Mouse (Mus musculus) thymus, postnatal 36 days (tissue): ENCODE results near the gene Nup210.
A peak's percentile ranks its signal among the peaks of the same experiment; 100 is the strongest.

Experiments used
- DNase-seq, 2 experiments: peaks; one replicate each; pipeline ENCODE4 v3.0.0; 2022; ENCODE audit warnings: mixed read lengths in 2 of 2

Gene Nup210

DNA sequence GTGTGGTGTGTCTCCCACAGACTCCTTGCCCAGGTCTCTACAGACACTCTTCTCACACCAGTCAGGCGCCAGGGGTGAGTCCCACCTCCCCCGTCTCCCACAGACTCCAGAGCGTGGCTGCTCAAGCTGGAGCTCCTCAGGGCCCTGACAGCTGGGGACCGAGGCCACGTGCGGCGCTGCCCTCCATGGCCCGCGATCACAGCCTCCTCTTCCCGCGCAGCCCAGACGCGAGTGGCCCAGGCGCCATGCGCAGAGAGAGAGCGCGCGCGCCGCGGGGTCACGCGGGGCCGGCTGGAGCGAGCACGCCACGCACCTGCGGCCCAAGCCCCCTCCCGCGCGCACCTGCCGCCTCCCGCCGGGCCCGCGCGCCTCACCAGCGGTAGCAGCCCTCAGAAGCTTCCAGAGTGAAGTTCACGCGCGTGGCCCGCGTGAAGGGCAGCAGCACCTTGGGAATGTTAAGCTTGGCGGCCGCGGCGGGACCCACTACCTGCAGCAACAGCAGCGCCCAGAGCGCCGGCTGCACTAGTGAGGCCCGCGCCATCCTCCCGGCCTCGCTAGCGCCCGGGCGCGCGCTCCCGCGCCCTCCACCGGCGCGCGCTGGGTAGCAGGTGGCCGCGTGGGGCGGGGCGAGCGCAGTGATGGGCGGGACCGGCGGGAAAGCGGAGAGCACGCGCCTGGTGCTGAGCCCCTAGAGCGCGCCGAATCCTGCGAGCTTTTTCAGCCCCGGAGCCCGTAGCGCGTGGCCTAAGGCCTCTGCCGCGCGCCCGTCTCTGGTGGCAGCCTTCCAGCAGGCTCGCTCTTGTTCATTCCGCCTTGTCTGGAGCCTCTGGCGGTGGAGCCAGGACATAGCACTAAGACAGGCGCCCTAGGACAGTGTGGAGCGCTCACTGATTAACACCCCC, at the start of gene Nup210:
TSS of gene Nup210 (minus strand) at position 586 of the 902 bp plus-strand sequence.
- peak; percentile 97 for DNase-seq

DNA sequence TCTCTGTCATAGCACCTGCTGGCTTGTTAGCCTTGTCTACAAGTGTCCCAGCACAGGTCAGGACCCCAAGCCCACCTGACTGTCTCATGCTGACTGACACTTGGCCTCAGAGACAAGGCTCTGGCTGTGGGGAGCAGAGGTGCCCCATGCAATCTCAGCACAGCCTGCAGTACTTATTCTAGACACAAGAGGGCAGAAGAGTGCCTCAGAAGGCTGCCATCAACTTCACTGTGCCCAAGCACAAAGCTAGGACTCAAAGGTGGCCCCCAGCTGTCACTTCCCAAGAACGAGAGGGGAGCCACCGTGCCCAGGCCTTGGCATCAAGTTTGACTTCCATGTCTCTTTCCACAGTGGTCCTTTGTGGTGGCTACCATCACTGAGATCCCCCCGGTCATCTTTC, 48.6 kb upstream of the Nup210 start:
- DNase-seq, result peak; percentile 58 to 68

DNA sequence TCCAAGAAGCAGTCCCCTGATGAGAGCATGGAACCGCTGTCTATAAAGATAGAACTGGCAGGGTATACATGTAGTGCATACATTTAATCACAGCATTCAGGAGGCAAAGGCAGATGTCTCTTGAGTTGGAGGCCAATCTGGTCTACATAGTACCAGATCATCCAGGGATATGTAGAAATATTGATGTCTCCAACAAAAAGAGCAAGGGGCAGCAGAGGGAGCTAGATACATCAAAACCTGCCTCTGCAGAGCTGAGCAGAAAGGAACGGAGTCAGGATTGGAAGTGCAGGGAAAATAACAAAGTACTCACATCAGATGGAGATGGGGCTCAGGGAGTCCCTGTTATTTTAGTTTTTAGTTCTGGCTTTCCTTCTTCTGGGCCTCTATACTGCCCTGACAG, 48.0 kb upstream of the Nup210 start:
- DNase-seq, result no peak

DNA sequence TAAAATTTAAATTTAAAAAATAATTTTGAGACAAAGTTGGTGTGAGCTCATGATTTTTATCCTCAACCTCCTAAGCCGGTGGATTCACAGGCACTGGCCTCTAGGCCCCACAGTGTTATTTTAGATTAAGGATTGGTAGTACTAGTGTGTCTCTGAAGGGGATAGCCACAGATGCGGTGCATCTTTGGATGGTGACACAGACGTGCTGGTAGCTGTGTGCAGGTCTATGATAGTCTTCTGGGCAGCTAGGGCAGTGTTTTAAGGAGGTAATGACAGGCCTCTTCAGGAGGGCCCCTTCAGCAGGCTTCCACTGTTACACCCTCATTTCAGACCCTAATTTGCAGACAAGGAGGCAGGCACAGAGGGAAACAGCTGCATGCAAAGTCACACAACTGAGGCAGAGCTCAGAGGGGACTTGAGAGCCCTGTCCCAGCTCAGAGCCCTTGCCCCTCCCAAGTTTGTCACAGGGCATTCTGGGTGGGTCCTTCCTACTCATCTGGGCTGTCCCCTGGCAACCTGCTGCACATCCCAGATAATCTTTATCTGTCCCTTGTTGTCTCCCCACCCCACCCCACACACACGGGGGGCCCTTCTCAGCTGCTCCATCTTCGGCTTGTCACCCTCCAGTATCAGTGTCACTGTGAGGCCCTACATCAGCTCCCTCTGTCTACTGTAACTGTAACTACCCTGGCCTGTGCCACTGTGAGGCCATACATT, 46.7 kb upstream of the Nup210 start:
- DNase-seq, result no peak

DNA sequence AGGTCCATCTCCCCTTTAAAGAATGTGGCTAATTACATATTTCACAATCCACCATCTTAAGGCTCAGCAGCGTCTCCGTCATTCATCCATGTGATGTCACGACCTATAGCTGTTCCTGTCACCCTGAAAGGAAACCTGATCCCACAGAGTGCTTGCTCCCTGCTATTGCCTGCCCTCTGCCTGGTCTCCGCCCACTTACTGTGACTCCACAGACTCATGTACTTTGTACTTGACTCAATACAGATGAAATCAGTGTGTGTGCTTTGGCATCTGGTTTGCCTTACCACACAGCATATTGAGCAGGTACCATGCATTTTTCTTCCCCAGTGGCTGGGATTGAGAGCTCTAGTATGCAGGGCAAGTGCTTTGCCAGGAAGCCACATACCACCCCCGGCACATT, 45.7 kb upstream of the Nup210 start:
- DNase-seq, result no peak

DNA sequence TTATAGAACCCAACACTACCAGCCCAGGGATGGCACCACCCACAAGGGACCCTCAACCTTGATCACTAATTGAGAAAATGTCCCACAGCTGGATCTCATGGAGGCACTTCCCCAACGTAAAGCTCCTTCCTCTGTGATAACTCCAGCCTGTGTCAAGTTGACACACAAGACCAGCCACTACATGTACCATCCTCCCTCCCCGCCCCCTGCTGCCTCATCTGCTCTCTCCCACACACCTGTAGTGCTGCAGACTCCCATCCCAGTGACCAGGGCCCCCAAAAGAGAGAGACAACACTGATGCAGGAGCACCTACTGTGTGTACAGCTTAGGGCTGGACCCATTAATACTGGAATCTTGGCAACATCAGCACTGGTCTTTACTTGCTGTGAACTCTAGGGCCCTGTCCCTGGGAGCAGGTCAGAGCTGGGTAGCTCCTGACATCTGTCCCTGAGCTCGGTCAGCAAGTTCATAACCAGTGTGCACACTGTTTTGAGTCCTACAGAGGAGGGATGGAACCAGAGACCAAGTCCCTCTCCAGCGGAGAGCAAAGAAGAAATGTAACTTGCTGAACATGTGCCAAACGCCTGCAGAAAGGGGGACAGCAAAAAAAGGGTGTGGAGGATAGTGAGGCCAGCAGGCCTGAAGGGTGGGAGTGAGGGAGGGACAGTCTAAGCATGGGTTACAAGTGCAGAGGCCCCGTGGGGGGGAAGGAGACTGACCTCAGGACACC, 45.0 kb upstream of the Nup210 start:
- DNase-seq, result no peak

DNA sequence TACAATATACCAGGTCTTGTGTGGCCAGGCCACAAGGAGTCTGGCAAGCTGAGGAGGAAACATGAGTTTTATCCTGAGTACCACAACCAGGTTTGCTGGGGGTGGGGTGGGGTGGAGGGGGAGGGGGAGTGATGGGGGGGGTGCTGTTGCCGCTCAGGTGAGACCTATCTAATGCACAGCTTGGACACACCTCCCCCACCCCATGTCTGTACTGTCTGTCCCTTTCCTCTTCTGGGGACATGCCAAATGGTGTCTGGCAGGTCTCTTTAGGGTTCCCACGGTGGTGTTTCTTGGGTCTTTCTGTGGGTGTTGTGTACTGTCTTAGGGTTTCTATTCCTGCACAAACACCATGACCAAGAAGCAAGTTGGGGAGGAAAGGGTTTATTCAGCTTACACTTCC, 44.3 kb upstream of the Nup210 start:
- DNase-seq, result no peak

DNA sequence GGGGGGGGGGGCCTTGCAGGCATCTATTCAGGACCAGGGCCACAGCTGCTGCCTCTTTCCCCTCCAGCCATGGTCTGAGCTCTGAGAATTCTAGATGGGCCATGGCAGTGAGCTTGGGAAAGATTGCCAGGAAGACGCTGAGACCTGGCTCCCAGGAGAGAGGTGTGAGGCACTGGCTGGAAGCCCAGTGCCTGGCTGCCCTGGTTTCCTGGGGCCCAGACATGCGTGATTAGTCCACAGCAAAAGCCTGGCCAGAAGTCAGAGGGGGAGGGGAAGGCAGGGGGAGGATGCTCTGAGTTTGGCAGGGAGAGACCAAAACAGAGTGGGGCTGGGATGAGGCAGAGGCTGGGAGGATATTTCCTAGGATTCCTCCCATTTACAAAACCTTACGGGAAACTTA, 43.8 kb upstream of the Nup210 start:
- DNase-seq, result no peak

DNA sequence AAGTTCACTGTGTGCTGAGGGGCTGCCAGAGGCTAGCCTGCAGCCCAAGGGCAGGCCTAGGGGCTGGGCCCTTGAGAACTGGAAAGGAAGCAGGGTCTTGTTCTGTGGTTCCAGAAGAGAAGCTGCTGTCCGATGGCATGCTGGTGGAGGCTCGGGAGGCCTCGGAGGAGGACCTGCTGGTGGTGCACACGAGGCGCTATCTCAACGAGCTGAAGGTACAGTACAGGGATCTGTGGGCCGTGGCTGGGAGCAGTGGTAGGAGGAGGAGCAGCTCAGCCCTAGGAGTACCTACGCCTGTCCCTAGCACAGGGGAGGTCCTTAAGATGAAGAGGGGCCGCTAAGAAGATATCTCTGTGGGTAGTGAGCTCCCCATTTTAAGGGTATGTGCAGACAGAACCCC, 42.4 kb upstream of the Nup210 start:
- DNase-seq, result no peak

DNA sequence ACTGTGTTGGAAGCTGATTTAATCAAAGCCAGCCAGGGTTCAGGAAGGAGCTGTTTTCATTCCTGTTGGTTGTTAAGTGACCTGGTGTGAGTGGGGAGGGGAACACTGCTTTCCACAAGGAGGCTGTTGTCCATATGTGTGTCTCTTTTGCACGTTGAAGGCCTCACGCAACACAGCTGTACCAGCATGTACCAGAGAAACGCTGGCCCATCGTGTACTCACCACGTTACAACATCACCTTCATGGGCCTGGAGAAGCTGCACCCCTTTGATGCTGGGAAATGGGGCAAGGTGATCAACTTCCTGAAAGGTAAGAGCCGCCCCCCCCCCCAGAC, 40.6 kb upstream of the Nup210 start:
- DNase-seq, result no peak

DNA sequence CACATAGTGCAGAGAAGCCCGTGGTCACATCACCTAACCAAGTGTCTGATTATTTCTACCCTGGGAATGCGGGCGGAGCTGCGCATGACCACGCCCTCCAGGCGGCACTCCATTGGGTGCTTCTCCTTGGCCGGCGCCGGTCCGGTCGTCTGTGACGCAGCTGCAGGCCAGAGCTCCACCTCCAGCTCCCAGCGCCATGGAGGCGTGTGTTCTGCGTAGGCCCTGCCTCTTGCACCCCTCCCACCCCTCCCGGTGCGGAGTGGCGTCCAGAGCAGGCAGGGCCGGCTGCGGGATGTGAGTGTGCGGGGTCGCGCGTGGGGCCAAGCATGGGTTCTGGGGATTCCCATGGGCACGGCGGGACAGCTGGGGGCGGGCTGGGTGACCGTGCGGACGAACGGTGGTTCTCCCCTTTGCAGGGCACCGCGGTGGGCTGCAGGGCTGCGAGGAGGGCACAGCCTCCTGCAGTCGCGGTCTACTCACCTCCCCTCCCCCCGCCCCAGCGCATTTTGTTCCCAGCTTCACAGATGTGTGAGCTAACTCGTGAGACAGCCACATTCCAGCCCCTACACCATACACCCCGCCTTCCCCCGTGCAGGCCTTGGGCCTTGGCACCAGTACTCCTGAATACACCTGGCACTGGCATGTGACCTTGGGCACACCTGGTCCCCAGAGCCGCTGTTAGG, 40.1 kb upstream of the Nup210 start, which contains the start of gene Hdac11:
TSS of gene Hdac11 (plus strand) at position 112 of the 683 bp plus-strand sequence.
- DNase-seq, result peak; percentile 60 to 72

DNA sequence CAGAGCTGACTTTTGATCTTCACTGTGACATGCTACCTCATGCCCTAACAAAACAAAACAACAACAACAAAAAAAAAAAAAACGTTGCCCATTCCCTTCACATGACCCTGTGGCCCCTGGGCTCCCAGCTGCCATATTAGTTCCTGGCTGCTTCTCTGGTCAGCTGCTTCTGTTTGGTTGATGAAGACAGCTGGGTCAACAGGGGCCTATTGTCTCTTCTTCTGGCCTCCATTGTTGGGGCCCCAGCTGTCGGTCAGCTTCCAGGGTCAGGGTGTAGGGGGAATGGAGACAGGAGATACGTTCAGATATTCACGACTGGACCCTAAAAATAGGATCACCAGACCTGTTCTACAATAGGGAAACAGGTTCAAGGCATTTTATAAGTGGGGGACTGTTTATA, 39.4 kb upstream of the Nup210 start:
- no peak for DNase-seq

DNA sequence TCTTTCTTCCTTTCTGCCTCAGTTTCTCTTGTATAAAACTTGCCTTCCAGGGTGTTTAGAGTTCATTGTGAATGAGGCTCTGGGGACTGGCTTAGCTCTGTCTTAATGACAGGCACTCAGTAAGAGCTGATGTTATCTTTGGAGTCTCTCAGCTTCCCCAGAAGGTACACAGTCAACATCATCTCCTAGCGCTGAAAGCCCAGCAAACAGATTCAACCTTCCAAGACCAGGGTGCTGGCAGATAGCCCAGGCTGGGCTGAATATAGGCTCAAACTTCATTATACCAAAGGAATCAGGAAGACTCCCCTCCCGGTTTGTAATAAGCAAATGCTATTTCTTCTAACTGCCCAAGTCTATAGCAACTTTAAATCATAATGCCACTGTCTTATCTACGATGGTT, 38.7 kb upstream of the Nup210 start:
- no peak for DNase-seq

DNA sequence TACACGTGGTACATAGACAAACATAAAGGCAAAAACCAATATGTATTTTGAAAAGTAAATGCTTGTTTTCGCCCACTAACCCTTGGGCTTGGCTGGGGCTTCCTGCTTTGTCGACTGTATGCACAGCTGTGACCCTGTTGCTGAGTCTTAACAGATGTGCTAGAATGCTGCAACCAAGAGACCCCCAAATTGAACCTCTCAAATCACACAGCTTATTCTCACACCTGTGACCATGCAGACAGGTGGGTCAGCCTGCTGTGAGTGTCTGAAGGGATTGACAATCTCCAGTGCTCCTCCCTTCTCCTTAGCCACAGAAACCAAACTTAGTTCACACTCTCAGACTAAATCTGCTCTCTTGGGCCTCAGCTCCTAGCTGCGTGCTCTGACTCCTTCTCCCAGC, 38.1 kb upstream of the Nup210 start:
- peak; percentile 22 to 35 for DNase-seq

DNA sequence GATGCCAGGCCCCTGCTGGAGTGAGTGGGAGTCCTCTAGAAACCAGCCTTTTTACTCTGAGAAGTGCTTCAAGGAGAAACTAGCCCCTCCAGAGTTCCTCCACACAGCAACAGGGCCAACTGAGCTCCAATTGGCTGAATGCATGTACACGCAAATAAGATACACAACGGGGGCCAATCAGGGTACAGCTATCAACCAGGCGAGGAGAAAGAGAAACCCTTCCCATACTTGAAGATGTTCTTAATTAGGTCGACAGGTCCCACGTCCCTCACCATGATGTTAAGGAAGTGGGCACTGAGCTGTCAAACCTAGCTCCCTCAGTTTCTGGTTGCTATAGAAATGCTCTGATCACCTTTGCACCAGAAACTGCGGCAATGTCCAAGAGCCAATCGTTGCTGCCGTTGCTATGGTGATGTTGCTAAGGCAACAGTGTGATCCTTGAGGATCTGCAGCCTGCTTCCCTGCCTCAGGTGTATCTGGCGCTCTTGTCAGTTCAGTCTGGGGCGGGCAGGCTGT, 37.0 kb upstream of the Nup210 start:
- DNase-seq, result peak in 1 of 2 experiments; percentile 23

DNA sequence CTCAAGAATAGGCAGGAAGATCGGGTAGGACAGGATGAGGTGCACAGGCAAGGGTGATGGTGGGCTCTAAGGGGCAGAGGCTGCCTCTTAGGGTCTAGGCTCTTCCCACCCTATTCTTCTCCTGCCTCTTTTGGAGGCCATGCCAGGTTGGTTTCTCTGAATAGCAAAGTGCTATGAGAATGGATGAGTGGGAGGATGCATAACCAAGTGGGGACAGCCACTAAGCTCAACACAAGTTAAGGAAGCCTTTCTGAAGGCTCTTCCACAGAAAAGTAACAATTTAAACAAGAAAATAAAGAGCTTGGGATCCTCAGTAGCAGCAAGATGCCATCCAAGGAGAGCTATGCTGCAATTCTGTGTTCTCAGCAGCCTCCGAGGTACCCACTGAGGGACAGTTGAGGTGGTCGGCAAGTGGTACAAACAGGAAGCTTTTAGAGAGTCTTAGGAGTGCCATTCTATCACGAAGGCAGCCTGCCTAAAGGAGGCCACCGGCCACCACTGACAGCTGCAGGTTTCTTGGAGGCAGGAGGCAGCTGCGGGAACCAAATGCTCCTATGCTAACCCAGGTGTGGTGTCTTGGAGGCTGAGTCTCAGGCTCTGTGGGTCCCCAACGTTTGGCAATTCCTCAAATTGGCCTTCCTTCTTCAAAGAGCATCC, 36.4 kb upstream of the Nup210 start:
- DNase-seq, result peak; percentile 32 to 49

DNA sequence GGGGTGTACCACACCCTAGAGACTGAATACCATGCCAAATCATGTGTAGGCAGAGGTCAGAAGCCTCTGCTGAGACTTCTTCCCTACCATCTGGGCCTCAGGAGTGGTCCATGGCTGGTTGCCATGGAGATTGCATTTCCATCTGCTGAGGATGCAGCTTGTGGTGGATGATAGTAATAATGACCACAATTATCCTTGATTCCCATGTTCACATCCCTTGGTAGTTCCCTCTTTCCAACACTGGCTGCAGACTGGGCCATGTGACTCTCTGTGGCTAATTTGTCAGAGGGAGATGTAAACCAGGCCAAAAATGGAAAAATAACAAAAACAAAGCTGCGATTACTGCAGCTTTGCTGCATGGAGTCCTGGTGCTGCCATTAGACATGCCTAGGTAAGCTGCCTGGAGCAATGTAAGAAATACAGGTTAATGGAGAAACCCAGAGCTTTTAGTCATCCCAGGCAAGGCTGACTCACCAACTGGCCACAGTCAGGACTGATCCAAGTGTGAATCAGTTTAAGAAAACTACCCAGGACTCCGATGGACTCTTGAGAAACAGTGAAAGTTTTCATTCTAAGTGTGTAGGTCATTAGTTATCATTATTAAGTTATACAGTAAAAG, 30.6 kb upstream of the Nup210 start:
- no peak for DNase-seq

DNA sequence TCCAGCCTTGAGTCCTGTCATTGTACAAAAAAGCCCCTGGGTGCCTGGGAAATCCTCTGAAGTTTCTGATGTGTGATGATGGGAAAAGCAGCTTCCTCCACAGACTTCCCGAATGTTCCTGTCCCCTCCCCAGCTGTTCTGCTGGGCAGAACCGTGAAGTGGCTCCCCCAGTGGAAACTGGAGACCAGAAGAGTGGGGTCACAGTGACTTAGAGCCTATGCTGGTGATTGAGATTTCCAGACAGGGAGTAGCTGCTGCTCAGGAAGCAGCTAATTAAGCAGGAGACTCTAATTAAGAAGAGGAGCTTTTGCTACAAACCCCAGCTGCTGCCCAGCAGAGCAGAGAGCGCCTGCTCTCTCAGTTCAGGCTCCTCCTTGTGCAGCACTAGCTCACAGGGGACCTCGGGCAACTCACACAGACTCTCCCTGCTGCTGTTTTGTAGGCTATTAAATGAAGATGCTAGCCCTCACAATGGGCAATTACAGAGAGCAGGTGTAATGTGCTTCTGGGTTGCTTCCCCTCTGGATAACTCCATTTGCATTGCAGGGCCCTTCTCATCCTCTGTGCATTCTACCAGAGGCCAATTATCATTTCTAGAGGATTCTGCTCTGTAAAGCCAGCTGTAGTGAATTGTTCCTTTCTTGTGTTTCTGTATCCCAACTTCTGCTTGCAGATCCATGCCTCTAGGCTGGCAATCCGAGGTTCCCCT, 30.0 kb upstream of the Nup210 start:
- DNase-seq, result no peak

DNA sequence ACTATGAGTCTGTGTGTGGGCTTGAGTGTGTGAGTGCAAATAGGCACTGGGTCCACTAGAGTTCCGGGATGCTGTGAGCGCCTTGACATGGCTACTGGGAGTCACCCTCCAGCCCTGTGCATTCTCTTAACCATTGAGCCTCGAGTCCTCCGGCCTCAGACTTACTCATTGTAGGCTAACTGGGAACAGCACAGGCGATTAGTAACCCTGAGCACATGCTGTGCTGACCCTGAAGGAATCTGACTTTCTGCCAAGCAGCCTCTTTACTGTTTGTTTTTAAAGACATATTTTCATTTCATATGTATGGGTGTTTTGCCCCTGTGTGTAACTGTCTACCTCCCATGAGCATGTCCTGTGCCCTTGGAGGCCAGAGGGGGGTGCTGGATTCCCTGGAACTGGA, 28.9 kb upstream of the Nup210 start:
- no peak for DNase-seq

DNA sequence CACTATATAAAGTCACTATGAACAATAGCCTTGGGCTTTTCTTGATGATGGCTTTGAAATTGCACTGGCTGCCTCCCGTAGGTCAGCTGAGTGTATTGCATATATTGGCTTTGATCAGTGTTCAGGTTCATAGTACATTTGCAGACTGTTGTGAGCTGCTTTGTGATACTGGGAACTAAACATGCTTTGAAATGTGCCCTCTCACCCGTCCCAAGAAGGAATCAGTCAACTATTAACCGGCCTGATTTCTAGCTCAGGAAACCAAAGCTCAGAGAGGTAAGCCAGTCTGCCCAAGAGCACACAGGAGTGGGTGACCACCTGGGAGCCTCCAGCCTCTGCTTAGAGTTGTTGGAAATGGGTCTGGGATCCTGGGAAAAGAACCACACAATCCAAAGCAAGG, 28.4 kb upstream of the Nup210 start:
- DNase-seq, result no peak

DNA sequence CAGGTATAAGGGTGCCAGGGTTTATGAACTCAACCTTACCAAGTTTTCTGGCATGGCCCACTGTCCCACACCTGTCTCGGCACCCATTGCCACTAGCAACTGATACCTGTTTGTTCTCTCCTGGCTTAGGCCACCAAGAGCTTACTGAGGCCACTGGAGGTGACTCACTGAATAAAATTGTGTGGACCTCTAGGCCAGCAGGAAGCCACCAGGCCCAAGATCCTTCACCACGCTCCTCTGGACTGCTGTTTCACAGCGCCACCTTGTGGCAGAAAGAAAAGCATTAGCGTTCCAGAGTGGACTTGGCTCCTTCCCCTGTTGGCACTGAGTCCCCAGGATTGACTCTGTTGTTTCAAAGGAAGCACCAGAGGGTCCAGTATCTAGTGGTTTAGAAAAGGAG, 23.2 kb upstream of the Nup210 start:
- DNase-seq, result peak; percentile 63 to 66
